Mouse (Mus musculus): ENCODE results near the gene Btbd3. TPM values are rescaled to one million over a fixed set of nuclear protein-coding genes. Genes with fewer than 3 reads are reported as not detected.

Btbd3 gene
- polyA plus RNA-seq, 1 experiment from 2014 or later: 14.2 TPM

- H3K27me3 ChIP-seq (ENCODE audit: control insufficient read depth, insufficient read depth, low read length): no peaks in the 10 kb centered on the region
- H3K4me1 ChIP-seq (ENCODE audit: control insufficient read depth in 2 of 2, insufficient read depth in 2 of 2, low read length in 2 of 2): peaks cover 3 to 7% of the 10 kb centered on the region in 2 experiments; a peak in 3 of 4 replicates
- 31% methylated on average over 2 of the region's 2 CpGs for WGBS
- H3K4me2 ChIP-seq (ENCODE audit: low read length): no peak overlapping the region
- no peak overlapping the region for H3K9ac ChIP-seq (ENCODE audit: low read length)
- H3K27ac ChIP-seq (replicated peaks in 1 of 2; ENCODE audit: control insufficient read depth in 1 of 2, insufficient read depth in 1 of 2, low read depth in 2 of 2, low read length in 2 of 2): peak overlapping the region in 1 of 2 experiments; percentile 65; a peak in 2 of 4 replicates
- H3K9me3 ChIP-seq (ENCODE audit: control insufficient read depth, low read length): no peaks in the 10 kb centered on the region
- ATAC-seq (ENCODE audit: insufficient number of reproducible peaks, insufficient read depth, low FRiP score, low read depth): no peak
- H3K4me3 ChIP-seq (ENCODE audit: control insufficient read depth in 1 of 2, insufficient read depth in 1 of 2, low read depth in 1 of 2, low read length in 2 of 2): no peak overlapping the region
- H3K36me3 ChIP-seq (ENCODE audit: control insufficient read depth, insufficient read depth, low read length): no peaks in the 10 kb centered on the region
Observed at GRCm38 (mm10) chr2:138247986-138248385, 8.4 kb upstream of the Btbd3 start.

GRCm38 (mm10) chr2:138256851-138257471 is 596 bp downstream of the Btbd3 start:
- Histone ChIP-seq H3K36me3 (ENCODE audit: control insufficient read depth, insufficient read depth, low read length) (no peaks in the 10 kb centered on the region), H3K9me3 (ENCODE audit: control insufficient read depth, low read length) (no peaks in the 10 kb centered on the region), H3K4me1 (ENCODE audit: control insufficient read depth in 2 of 2, insufficient read depth in 2 of 2, low read length in 2 of 2) (peaks cover 0 to 22% of the 10 kb centered on the region in 2 experiments; a peak in 2 of 4 replicates), H3K9ac (ENCODE audit: low read length) (peak overlapping the region; percentile 95), H3K4me2 (ENCODE audit: low read length) (peak overlapping the region; percentile 69), H3K4me3 (ENCODE audit: control insufficient read depth in 1 of 2, insufficient read depth in 1 of 2, low read depth in 1 of 2, low read length in 2 of 2) (peak overlapping the region; percentile 92 to 100), H3K27ac (replicated peaks in 1 of 2; ENCODE audit: control insufficient read depth in 1 of 2, insufficient read depth in 1 of 2, low read depth in 2 of 2, low read length in 2 of 2) (peak overlapping the region; percentile 91 to 97), H3K27me3 (ENCODE audit: control insufficient read depth, insufficient read depth, low read length) (no peaks in the 10 kb centered on the region)
- peak; percentile 59 for ATAC-seq (ENCODE audit: insufficient number of reproducible peaks, insufficient read depth, low FRiP score, low read depth)
- WGBS: under 1% methylated on average over 51 of the region's 51 CpGs

GRCm38 (mm10) chr2:138257692-138258315 is 1.4 kb downstream of the Btbd3 start:
- H3K9me3 ChIP-seq (ENCODE audit: control insufficient read depth, low read length): no peaks in the 10 kb centered on the region
- H3K4me1 ChIP-seq (ENCODE audit: control insufficient read depth in 2 of 2, insufficient read depth in 2 of 2, low read length in 2 of 2): peaks cover 0 to 28% of the 10 kb centered on the region in 2 experiments; a peak in 3 of 4 replicates

GRCm38 (mm10) chr2:138261140-138261539 is 4.8 kb downstream of the Btbd3 start:
- no peak for ATAC-seq (ENCODE audit: insufficient number of reproducible peaks, insufficient read depth, low FRiP score, low read depth)
- Histone ChIP-seq H3K27ac (replicated peaks in 1 of 2; ENCODE audit: control insufficient read depth in 1 of 2, insufficient read depth in 1 of 2, low read depth in 2 of 2, low read length in 2 of 2) (no peak overlapping the region), H3K4me3 (ENCODE audit: control insufficient read depth in 1 of 2, insufficient read depth in 1 of 2, low read depth in 1 of 2, low read length in 2 of 2) (no peak overlapping the region), H3K4me2 (ENCODE audit: low read length) (no peak overlapping the region), H3K9me3 (ENCODE audit: control insufficient read depth, low read length) (no peaks in the 10 kb centered on the region), H3K27me3 (ENCODE audit: control insufficient read depth, insufficient read depth, low read length) (no peaks in the 10 kb centered on the region), H3K9ac (ENCODE audit: low read length) (no peak overlapping the region), H3K36me3 (ENCODE audit: control insufficient read depth, insufficient read depth, low read length) (no peaks in the 10 kb centered on the region), H3K4me1 (ENCODE audit: control insufficient read depth in 2 of 2, insufficient read depth in 2 of 2, low read length in 2 of 2) (peaks cover 6 to 47% of the 10 kb centered on the region in 2 experiments)
- WGBS: 88% methylated on average over 7 of the region's 7 CpGs

More at GRCm38 (mm10) chr2:138257692-138258315, 1.4 kb downstream of the Btbd3 start:
- 3% methylated on average over 10 of the region's 10 CpGs for WGBS
- peak overlapping the region; percentile 95 for H3K9ac ChIP-seq (ENCODE audit: low read length)
- peak overlapping the region; percentile 69 for H3K4me2 ChIP-seq (ENCODE audit: low read length)
- peak overlapping the region; percentile 92 to 100 for H3K4me3 ChIP-seq (ENCODE audit: control insufficient read depth in 1 of 2, insufficient read depth in 1 of 2, low read depth in 1 of 2, low read length in 2 of 2)
- H3K27me3 ChIP-seq (ENCODE audit: control insufficient read depth, insufficient read depth, low read length): no peaks in the 10 kb centered on the region
- no peak for ATAC-seq (ENCODE audit: insufficient number of reproducible peaks, insufficient read depth, low FRiP score, low read depth)
- H3K27ac ChIP-seq (replicated peaks in 1 of 2; ENCODE audit: control insufficient read depth in 1 of 2, insufficient read depth in 1 of 2, low read depth in 2 of 2, low read length in 2 of 2): peak overlapping the region in 1 of 2 experiments; percentile 91; a peak in 2 of 4 replicates
- H3K36me3 ChIP-seq (ENCODE audit: control insufficient read depth, insufficient read depth, low read length): no peaks in the 10 kb centered on the region

- no peaks in the 10 kb centered on the region for H3K36me3 ChIP-seq (ENCODE audit: control insufficient read depth, insufficient read depth, low read length)
- peaks cover 16 to 60% of the 10 kb centered on the region in 2 experiments for H3K4me1 ChIP-seq (ENCODE audit: control insufficient read depth in 2 of 2, insufficient read depth in 2 of 2, low read length in 2 of 2)
- 69% methylated on average over 11 of the region's 11 CpGs for WGBS
- H3K27me3 ChIP-seq (ENCODE audit: control insufficient read depth, insufficient read depth, low read length): no peaks in the 10 kb centered on the region
- H3K4me3 ChIP-seq (ENCODE audit: control insufficient read depth in 1 of 2, insufficient read depth in 1 of 2, low read depth in 1 of 2, low read length in 2 of 2): no peak overlapping the region
- ATAC-seq (ENCODE audit: insufficient number of reproducible peaks, insufficient read depth, low FRiP score, low read depth): no peak
- no peak overlapping the region for H3K9ac ChIP-seq (ENCODE audit: low read length)
- H3K9me3 ChIP-seq (ENCODE audit: control insufficient read depth, low read length): no peaks in the 10 kb centered on the region
- H3K27ac ChIP-seq (replicated peaks in 1 of 2; ENCODE audit: control insufficient read depth in 1 of 2, insufficient read depth in 1 of 2, low read depth in 2 of 2, low read length in 2 of 2): peak overlapping the region in 1 of 2 experiments; percentile 3; a peak in 1 of 4 replicates
- H3K4me2 ChIP-seq (ENCODE audit: low read length): no peak overlapping the region
Observed at GRCm38 (mm10) chr2:138262885-138263284, 6.5 kb downstream of the Btbd3 start.

- Histone ChIP-seq H3K4me2 (ENCODE audit: low read length) (peak overlapping the region; percentile 42), H3K9me3 (ENCODE audit: control insufficient read depth, low read length) (no peaks in the 10 kb centered on the region), H3K27me3 (ENCODE audit: control insufficient read depth, insufficient read depth, low read length) (no peaks in the 10 kb centered on the region), H3K9ac (ENCODE audit: low read length) (peak overlapping the region; percentile 41; the same call in 1 of the 2 replicates), H3K4me3 (ENCODE audit: control insufficient read depth in 1 of 2, insufficient read depth in 1 of 2, low read depth in 1 of 2, low read length in 2 of 2) (no peak overlapping the region), H3K27ac (replicated peaks in 1 of 2; ENCODE audit: control insufficient read depth in 1 of 2, insufficient read depth in 1 of 2, low read depth in 2 of 2, low read length in 2 of 2) (peak overlapping the region; percentile 7 to 59; a peak in 3 of 4 replicates), H3K4me1 (ENCODE audit: control insufficient read depth in 2 of 2, insufficient read depth in 2 of 2, low read length in 2 of 2) (peaks cover 19 to 61% of the 10 kb centered on the region in 2 experiments), H3K36me3 (ENCODE audit: control insufficient read depth, insufficient read depth, low read length) (no peaks in the 10 kb centered on the region)
- 21% methylated on average over 13 of the region's 13 CpGs for WGBS
- ATAC-seq (ENCODE audit: insufficient number of reproducible peaks, insufficient read depth, low FRiP score, low read depth): no peak
Observed at GRCm38 (mm10) chr2:138265356-138266005, 9.1 kb downstream of the Btbd3 start.

- Histone ChIP-seq H3K4me1 (ENCODE audit: control insufficient read depth in 2 of 2, insufficient read depth in 2 of 2, low read length in 2 of 2) (peaks cover 19 to 56% of the 10 kb centered on the region in 2 experiments), H3K4me3 (ENCODE audit: control insufficient read depth in 1 of 2, insufficient read depth in 1 of 2, low read depth in 1 of 2, low read length in 2 of 2) (no peak overlapping the region), H3K27me3 (ENCODE audit: control insufficient read depth, insufficient read depth, low read length) (no peaks in the 10 kb centered on the region), H3K27ac (replicated peaks in 1 of 2; ENCODE audit: control insufficient read depth in 1 of 2, insufficient read depth in 1 of 2, low read depth in 2 of 2, low read length in 2 of 2) (no peak overlapping the region), H3K9ac (ENCODE audit: low read length) (no peak overlapping the region), H3K9me3 (ENCODE audit: control insufficient read depth, low read length) (no peaks in the 10 kb centered on the region), H3K4me2 (ENCODE audit: low read length) (no peak overlapping the region), H3K36me3 (ENCODE audit: control insufficient read depth, insufficient read depth, low read length) (no peaks in the 10 kb centered on the region)
- WGBS: 85% methylated on average over 5 of the region's 5 CpGs
- ATAC-seq (ENCODE audit: insufficient number of reproducible peaks, insufficient read depth, low FRiP score, low read depth): no peak
Observed at GRCm38 (mm10) chr2:138266679-138267078, 10.3 kb downstream of the Btbd3 start.

Measured in heart, embryonic 14.5 days (tissue).